In genomic region chr7:135195631-135196030, GRCm38 (mm10) we compare ENCODE assay signal across 26 mouse cellular contexts.
"Had no signal": no experiment of that assay in that cellular context is flagged by ENCODE, and none has a peak within 500 bp of the region (broad histone marks: within the 10 kb centered on the region; RNA-seq: fewer than 3 reads in every experiment).

No protein-coding gene starts in this region.

- H3K27ac ChIP-seq: gastrocnemius, adult 2 months; heart, embryonic 10.5 days; hindbrain, embryonic 10.5 days; hindbrain, embryonic 12.5 days; hindbrain, embryonic 14.5 days; intestine, embryonic 15.5 days; kidney, embryonic 15.5 days; kidney, postnatal 0 days; limb, embryonic 13.5 days; limb, embryonic 15.5 days had no signal

- H3K36me3 ChIP-seq: heart, embryonic 10.5 days; heart, embryonic 12.5 days; hindbrain, embryonic 10.5 days; hindbrain, embryonic 12.5 days; intestine, embryonic 15.5 days; kidney, embryonic 15.5 days; limb, embryonic 13.5 days; limb, embryonic 15.5 days had no signal

- ATAC-seq: hindbrain, embryonic 16.5 days; inflammation-experienced regulatory T-cells, adult 6 months; intestine, embryonic 15.5 days; intestine, postnatal 0 days had no signal

- H3K27me3 ChIP-seq: hindbrain, embryonic 12.5 days; intestine, embryonic 15.5 days; kidney, embryonic 15.5 days; limb, embryonic 13.5 days; limb, embryonic 15.5 days had no signal

- H3K4me1 ChIP-seq: heart, embryonic 10.5 days; heart, embryonic 12.5 days; hindbrain, embryonic 10.5 days; hindbrain, embryonic 12.5 days; intestine, embryonic 15.5 days; kidney, embryonic 15.5 days; limb, embryonic 13.5 days; limb, embryonic 15.5 days had no signal

- DNase-seq: gastrocnemius, adult 2 months; gastrocnemius, postnatal 14 days; gastrocnemius, postnatal 36 days; heart, adult 18-20 months; heart, postnatal 10 days; heart, postnatal 4 days; kidney, adult 2 months; kidney, adult 9 months; kidney, postnatal 14 days; kidney, postnatal 36 days; layer of hippocampus, adult 9-11 months; layer of hippocampus, postnatal 36 days; left cerebral cortex, postnatal 4 days had no signal

- H3K4me3 ChIP-seq: gastrocnemius, adult 2 months; heart, embryonic 10.5 days; heart, embryonic 12.5 days; hindbrain, embryonic 10.5 days; hindbrain, embryonic 12.5 days; intestine, embryonic 15.5 days; kidney, embryonic 15.5 days; limb, embryonic 13.5 days; limb, embryonic 15.5 days had no signal
